Mouse (Mus musculus): ENCODE data around the gene Kdf1. TPM values are rescaled to one million over a fixed set of nuclear protein-coding genes. Genes with fewer than 3 reads are reported as not detected.
"Not testable (repeated sequence)": the region's sequence is repeated elsewhere in the genome, so short reads cannot be mapped to it uniquely, and the experiment has no call there.

Gene Kdf1
- polyA plus RNA-seq, 1 experiment: 3.4 TPM

DNA sequence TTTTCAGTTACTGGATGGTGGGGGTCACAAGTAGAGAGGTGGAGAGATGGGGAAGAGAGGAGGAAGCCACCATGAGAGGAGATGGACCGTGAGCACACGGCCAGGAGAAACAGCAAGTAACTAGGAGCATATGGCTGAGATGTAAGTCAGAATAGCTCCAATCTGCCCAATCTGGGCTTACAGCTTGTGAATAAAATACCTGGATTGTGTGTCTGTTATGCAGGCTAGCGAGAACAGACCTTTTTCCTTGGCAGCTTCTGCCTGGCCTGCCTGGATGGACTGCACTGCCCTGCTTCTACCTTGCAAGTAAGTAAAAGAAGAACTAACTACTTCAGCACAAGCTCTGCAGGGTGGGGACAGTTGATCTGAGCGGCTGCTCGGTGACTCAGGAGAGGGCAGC, 7.7 kb upstream of the Kdf1 start:
- Histone ChIP-seq H3K4me1 (ENCODE audit: control insufficient read depth, insufficient read depth, low read length) (no peaks in the 10 kb centered on the region), H3K36me3 (ENCODE audit: control insufficient read depth, insufficient read depth, low read length) (no peaks in the 10 kb centered on the region), H3K4me3 (ENCODE audit: control insufficient read depth, low read depth, low read length) (no peak overlapping the region), H3K27me3 (ENCODE audit: control insufficient read depth, insufficient read depth, low read length) (no peaks in the 10 kb centered on the region), H3K27ac (ENCODE audit: control insufficient read depth, insufficient read depth, low read depth, low read length) (no peak overlapping the region)
- TF ChIP-seq POLR2A (IDR thresholded peaks at IDR 0.05; ENCODE audit: control insufficient read depth, low read depth, low read length) (no peak), CTCF (IDR thresholded peaks at IDR 0.05; ENCODE audit: control insufficient read depth, insufficient read depth, insufficient replicate concordance, low read depth, low read length) (no peak)

DNA sequence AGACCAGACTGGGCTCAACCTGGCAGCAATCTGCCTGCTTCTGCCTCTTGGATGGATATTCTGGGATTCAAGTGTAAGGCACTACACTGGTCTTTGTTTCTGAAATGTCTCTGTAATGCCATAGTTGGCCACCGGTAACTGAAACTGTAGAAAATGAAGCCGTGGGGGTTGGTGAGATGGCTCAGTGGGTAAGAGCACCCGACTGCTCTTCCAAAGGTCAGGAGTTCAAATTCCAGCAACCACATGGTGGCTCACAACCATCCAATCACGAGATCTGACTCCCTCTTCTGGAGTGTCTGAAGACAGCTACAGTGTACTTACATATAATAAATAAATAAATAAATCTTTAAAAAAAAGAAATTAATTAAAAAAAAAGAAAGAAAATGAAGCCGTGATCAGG, 6.3 kb upstream of the Kdf1 start:
- H3K4me1 ChIP-seq (ENCODE audit: control insufficient read depth, insufficient read depth, low read length); H3K4me3 ChIP-seq (ENCODE audit: control insufficient read depth, low read depth, low read length); H3K36me3 ChIP-seq (ENCODE audit: control insufficient read depth, insufficient read depth, low read length); H3K27me3 ChIP-seq (ENCODE audit: control insufficient read depth, insufficient read depth, low read length); H3K27ac ChIP-seq (ENCODE audit: control insufficient read depth, insufficient read depth, low read depth, low read length): not testable (repeated sequence)

DNA sequence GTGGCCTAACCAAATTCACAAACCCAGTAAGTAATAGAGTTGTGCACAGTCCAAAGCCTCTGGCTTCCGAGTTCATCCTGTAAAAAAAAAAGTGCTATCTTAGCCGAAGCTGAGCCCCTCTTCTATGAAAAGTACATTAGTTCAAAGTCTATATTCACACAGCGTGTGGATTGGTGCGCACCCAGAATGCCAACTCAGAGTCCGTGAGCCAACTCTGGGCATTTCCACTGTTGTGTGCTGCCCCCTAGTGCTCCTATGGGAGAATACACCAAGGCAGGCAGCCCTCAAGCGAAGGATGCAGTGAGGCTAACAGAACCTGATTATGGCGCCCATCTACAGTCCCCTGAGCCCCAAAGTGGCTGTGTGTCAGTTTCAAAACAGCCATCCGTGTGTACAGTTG, 5.8 kb upstream of the Kdf1 start:
- Histone ChIP-seq H3K4me1 (ENCODE audit: control insufficient read depth, insufficient read depth, low read length) (no peaks in the 10 kb centered on the region), H3K4me3 (ENCODE audit: control insufficient read depth, low read depth, low read length) (no peak overlapping the region), H3K36me3 (ENCODE audit: control insufficient read depth, insufficient read depth, low read length) (no peaks in the 10 kb centered on the region), H3K27ac (ENCODE audit: control insufficient read depth, insufficient read depth, low read depth, low read length) (no peak overlapping the region), H3K27me3 (ENCODE audit: control insufficient read depth, insufficient read depth, low read length) (no peaks in the 10 kb centered on the region)
- TF ChIP-seq POLR2A (IDR thresholded peaks at IDR 0.05; ENCODE audit: control insufficient read depth, low read depth, low read length) (no peak), CTCF (IDR thresholded peaks at IDR 0.05; ENCODE audit: control insufficient read depth, insufficient read depth, insufficient replicate concordance, low read depth, low read length) (peak; percentile 96)

DNA sequence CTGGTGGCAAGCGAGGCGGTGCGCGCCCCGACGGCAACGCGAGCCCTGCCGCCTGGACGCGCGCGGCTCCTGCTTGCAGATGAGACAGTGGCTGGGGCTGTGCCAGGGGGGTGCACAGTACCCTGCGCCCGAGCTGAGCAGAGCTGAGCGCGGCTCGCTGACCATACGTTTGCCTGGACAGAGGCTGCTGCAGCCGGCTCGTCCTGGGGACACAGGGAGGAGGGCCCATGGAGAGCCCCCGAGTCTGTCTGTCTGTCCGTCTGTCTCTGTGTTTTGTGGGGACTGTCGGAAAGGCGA, 554 bp downstream of the Kdf1 start:
- peaks cover 11% of the 10 kb centered on the region for H3K4me1 ChIP-seq (ENCODE audit: control insufficient read depth, insufficient read depth, low read length)
- H3K4me3 ChIP-seq (ENCODE audit: control insufficient read depth, low read depth, low read length): peak overlapping the region; percentile 90
- H3K36me3 ChIP-seq (ENCODE audit: control insufficient read depth, insufficient read depth, low read length): no peaks in the 10 kb centered on the region
- no peaks in the 10 kb centered on the region for H3K27me3 ChIP-seq (ENCODE audit: control insufficient read depth, insufficient read depth, low read length)
- 0 out of 2 replicates have a peak overlapping the region, but pooled peaks have one; percentile 1 for H3K27ac ChIP-seq (ENCODE audit: control insufficient read depth, insufficient read depth, low read depth, low read length)
- TF ChIP-seq CTCF (IDR thresholded peaks at IDR 0.05; ENCODE audit: control insufficient read depth, insufficient read depth, insufficient replicate concordance, low read depth, low read length) (no peak), POLR2A (IDR thresholded peaks at IDR 0.05; ENCODE audit: control insufficient read depth, low read depth, low read length) (no peak)

DNA sequence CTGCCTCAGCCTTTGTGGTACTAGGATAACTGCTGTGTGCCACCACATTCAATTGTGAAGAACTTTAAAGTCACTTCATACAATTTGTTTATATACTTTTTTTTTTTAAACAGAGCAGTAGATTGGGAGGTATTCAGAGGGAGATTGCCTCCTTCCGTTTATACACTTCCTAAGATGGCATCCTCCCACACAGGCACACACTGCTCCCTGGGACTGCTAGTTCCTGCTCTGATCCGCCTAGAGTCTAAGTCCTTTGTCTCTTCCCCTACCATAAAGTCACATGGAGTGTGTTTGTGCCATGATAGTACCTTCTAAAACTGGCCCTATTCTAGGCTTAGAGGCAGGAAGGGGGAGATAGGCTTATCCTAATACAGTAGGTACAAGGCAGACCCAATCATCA, 2.7 kb downstream of the Kdf1 start:
- no peaks in the 10 kb centered on the region for H3K27me3 ChIP-seq (ENCODE audit: control insufficient read depth, insufficient read depth, low read length)
- no peak overlapping the region for H3K27ac ChIP-seq (ENCODE audit: control insufficient read depth, insufficient read depth, low read depth, low read length)
- no peaks in the 10 kb centered on the region for H3K36me3 ChIP-seq (ENCODE audit: control insufficient read depth, insufficient read depth, low read length)
- TF ChIP-seq CTCF (IDR thresholded peaks at IDR 0.05; ENCODE audit: control insufficient read depth, insufficient read depth, insufficient replicate concordance, low read depth, low read length): no peak
- TF ChIP-seq POLR2A (IDR thresholded peaks at IDR 0.05; ENCODE audit: control insufficient read depth, low read depth, low read length): no peak
- H3K4me1 ChIP-seq (ENCODE audit: control insufficient read depth, insufficient read depth, low read length): peaks cover 11% of the 10 kb centered on the region
- no peak overlapping the region for H3K4me3 ChIP-seq (ENCODE audit: control insufficient read depth, low read depth, low read length)

DNA sequence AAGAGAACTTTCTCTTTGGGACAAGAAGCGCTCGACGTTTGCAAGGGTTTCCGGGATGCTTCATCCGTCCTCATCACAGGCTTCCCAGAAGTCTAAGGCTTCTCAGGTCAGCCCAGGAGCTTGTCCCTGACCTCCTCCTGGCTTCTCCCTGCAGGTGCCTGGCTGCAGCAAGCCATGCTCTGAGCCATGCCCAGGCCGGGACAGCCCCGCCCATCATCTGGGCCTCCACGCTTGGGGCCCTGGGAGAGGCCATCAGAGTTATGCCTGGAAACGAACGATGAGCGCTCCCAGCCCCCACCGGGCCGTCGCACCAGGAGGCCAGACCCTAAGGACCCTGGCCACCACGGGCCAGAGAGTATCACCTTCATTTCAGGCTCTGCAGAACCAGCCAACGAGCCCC, 9.0 kb downstream of the Kdf1 start:
- 0 out of 2 replicates have a peak, but pooled peaks cover 1% of the 10 kb centered on the region for H3K36me3 ChIP-seq (ENCODE audit: control insufficient read depth, insufficient read depth, low read length)
- no peak overlapping the region for H3K4me3 ChIP-seq (ENCODE audit: control insufficient read depth, low read depth, low read length)
- peaks cover 5% of the 10 kb centered on the region for H3K4me1 ChIP-seq (ENCODE audit: control insufficient read depth, insufficient read depth, low read length)
- no peaks in the 10 kb centered on the region for H3K27me3 ChIP-seq (ENCODE audit: control insufficient read depth, insufficient read depth, low read length)
- no peak overlapping the region for H3K27ac ChIP-seq (ENCODE audit: control insufficient read depth, insufficient read depth, low read depth, low read length)
- TF ChIP-seq CTCF (IDR thresholded peaks at IDR 0.05; ENCODE audit: control insufficient read depth, insufficient read depth, insufficient replicate concordance, low read depth, low read length) (no peak), POLR2A (IDR thresholded peaks at IDR 0.05; ENCODE audit: control insufficient read depth, low read depth, low read length) (no peak)

DNA sequence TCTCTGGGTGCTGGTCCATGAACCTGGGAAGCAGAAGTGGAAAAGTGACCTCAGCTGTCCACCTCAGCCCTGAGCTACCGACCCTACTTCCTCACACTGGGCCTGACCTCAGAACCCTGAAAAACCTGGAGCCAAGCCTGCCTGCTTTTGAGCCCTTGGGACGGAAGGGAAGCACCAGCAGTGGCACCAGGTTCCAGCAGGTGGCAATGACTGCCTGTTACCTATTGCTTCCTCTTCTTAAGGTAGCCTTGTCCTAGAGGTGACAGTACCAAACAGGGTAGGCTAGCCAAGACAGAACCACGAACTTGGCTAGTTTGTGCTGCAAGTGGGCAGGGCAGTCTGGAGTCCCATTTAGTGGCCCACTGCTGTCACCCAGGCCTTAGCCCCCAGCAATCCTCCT, 14.0 kb downstream of the Kdf1 start:
- TF ChIP-seq CTCF (IDR thresholded peaks at IDR 0.05; ENCODE audit: control insufficient read depth, insufficient read depth, insufficient replicate concordance, low read depth, low read length) (no peak), POLR2A (IDR thresholded peaks at IDR 0.05; ENCODE audit: control insufficient read depth, low read depth, low read length) (no peak)
- H3K36me3 ChIP-seq (ENCODE audit: control insufficient read depth, insufficient read depth, low read length): peaks cover 3% of the 10 kb centered on the region; the same call in 1 of the 2 replicates

DNA sequence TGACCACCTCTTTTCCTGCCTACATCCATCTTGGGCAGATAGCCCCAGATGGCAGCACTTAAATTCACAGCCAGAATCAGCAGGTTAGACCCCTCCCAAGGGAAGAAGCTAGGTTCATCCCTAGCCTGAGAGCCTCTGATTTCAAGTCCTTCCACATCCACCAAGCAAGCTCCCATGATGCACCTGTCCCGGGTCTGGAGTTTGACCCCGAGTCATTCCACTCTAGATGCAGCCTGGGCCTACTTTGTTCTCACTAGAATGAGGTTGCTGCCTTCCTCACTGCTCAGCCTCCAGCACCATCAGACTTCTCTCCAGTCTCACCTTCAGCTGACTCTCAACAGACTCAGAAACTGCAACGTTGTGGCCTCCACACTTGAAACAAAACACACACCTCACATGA, 17.3 kb downstream of the Kdf1 start:
- Histone ChIP-seq H3K36me3 (ENCODE audit: control insufficient read depth, insufficient read depth, low read length) (peaks cover 5% of the 10 kb centered on the region; the same call in 1 of the 2 replicates), H3K4me1 (ENCODE audit: control insufficient read depth, insufficient read depth, low read length) (peaks cover 3% of the 10 kb centered on the region; the same call in 1 of the 2 replicates), H3K27ac (ENCODE audit: control insufficient read depth, insufficient read depth, low read depth, low read length) (no peak overlapping the region), H3K27me3 (ENCODE audit: control insufficient read depth, insufficient read depth, low read length) (no peaks in the 10 kb centered on the region), H3K4me3 (ENCODE audit: control insufficient read depth, low read depth, low read length) (no peak overlapping the region)
- TF ChIP-seq CTCF (IDR thresholded peaks at IDR 0.05; ENCODE audit: control insufficient read depth, insufficient read depth, insufficient replicate concordance, low read depth, low read length) (no peak), POLR2A (IDR thresholded peaks at IDR 0.05; ENCODE audit: control insufficient read depth, low read depth, low read length) (no peak)

More for the DNA sequence above, 14.0 kb downstream of the Kdf1 start:
- Histone ChIP-seq H3K27me3 (ENCODE audit: control insufficient read depth, insufficient read depth, low read length) (no peaks in the 10 kb centered on the region), H3K4me1 (ENCODE audit: control insufficient read depth, insufficient read depth, low read length) (peaks cover 7% of the 10 kb centered on the region), H3K27ac (ENCODE audit: control insufficient read depth, insufficient read depth, low read depth, low read length) (no peak overlapping the region), H3K4me3 (ENCODE audit: control insufficient read depth, low read depth, low read length) (no peak overlapping the region)
